Mouse (Mus musculus) lung, adult 2 months (tissue): ENCODE data around the gene Cntnap2.

Experiments used
- CTCF ChIP-seq: fragments of 200-500 bp; IDR thresholded peaks from 2 replicates; pipeline ENCODE4 v1.5.1; 2011; ENCODE audit warnings: mild to moderate bottlenecking, low read length, control low read depth; ENCODE audit not compliant: insufficient read depth
- POLR2A ChIP-seq: fragments of 200-500 bp; IDR thresholded peaks from 2 replicates; pipeline ENCODE4 v1.6.1; 2011; ENCODE audit warnings: low read depth, mild to moderate bottlenecking, control low read depth, low read length, borderline replicate concordance; ENCODE audit errors: extremely low read depth

DNA sequence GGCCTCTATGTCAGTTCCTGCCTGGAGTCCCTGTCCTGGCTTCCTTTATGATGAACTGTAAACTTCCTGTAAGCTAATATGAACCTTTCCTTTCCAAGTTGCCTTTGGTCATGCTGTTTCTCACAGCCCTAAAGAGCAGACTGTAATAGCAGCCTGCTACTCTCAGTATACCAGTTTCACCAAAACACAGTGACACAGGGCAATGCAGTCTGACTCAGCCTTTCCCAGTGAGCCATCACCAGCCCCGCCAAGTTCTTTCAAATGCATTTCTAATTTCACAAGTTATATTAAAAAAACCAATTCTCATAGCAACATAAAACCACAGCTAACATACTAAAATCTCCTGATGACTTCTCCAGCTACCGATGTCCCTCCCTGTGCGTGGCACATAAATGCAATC is 2285.5 kb downstream of the Cntnap2 start:
- TF ChIP-seq CTCF (no peak), POLR2A (no peak)
